Mouse (Mus musculus): ENCODE results near the gene Shb. TPM values are rescaled to one million over a fixed set of nuclear protein-coding genes. Genes with fewer than 3 reads are reported as not detected.

The Shb gene
- polyA plus RNA-seq, 2 experiments = 5.0 to 8.8 TPM

- Histone ChIP-seq H3K36me3 (replicated peaks; ENCODE audit: control insufficient read depth, insufficient read depth, low read depth) (no peaks in the 10 kb centered on the region), H3K9ac (replicated peaks) (no peak overlapping the region), H3K4me2 (ENCODE audit: low read depth) (no peak overlapping the region), H3K27me3 (ENCODE audit: control insufficient read depth, insufficient read depth, low read length) (no peaks in the 10 kb centered on the region), H3K4me3 (ENCODE audit: insufficient read depth in 1 of 2, low read depth in 2 of 2, low read length in 2 of 2) (no peak overlapping the region), H3K4me1 (replicated peaks; ENCODE audit: control insufficient read depth in 2 of 2, insufficient read depth in 2 of 2, low read length in 1 of 2) (peaks cover 21 to 28% of the 10 kb centered on the region in 2 experiments), H3K9me3 (ENCODE audit: control insufficient read depth, low read length) (no peaks in the 10 kb centered on the region), H3K27ac (no peak overlapping the region)
- TF ChIP-seq EP300 (IDR thresholded peaks at IDR 0.05; ENCODE audit: low read depth) (no peak), CTCF (IDR thresholded peaks at IDR 0.05; ENCODE audit: low read depth) (no peak)
- no peak for DNase-seq (ENCODE audit: low read depth in 3 of 3, low spot score in 3 of 3)
- 83% methylated on average over 9 of the region's 9 CpGs for WGBS (ENCODE audit: insufficient replicate concordance)
- no peak for ATAC-seq (ENCODE audit: insufficient read depth)
Measured at GRCm38 (mm10) chr4:45464941-45465340, 67.3 kb downstream of the Shb start.

GRCm38 (mm10) chr4:45464528-45464927, 67.7 kb downstream of the Shb start:
- Histone ChIP-seq H3K4me1 (replicated peaks; ENCODE audit: control insufficient read depth in 2 of 2, insufficient read depth in 2 of 2, low read length in 1 of 2) (peaks cover 21 to 28% of the 10 kb centered on the region in 2 experiments), H3K27ac (no peak overlapping the region), H3K9ac (replicated peaks) (no peak overlapping the region), H3K9me3 (ENCODE audit: control insufficient read depth, low read length) (no peaks in the 10 kb centered on the region), H3K27me3 (ENCODE audit: control insufficient read depth, insufficient read depth, low read length) (no peaks in the 10 kb centered on the region), H3K4me3 (ENCODE audit: insufficient read depth in 1 of 2, low read depth in 2 of 2, low read length in 2 of 2) (no peak overlapping the region), H3K4me2 (ENCODE audit: low read depth) (no peak overlapping the region), H3K36me3 (replicated peaks; ENCODE audit: control insufficient read depth, insufficient read depth, low read depth) (no peaks in the 10 kb centered on the region)
- DNase-seq (ENCODE audit: low read depth in 3 of 3, low spot score in 3 of 3) (no peak), ATAC-seq (ENCODE audit: insufficient read depth) (no peak)
- TF ChIP-seq CTCF (IDR thresholded peaks at IDR 0.05; ENCODE audit: low read depth) (no peak), EP300 (IDR thresholded peaks at IDR 0.05; ENCODE audit: low read depth) (no peak)
- WGBS (ENCODE audit: insufficient replicate concordance) = 78% methylated on average over 12 of the region's 12 CpGs

- Histone ChIP-seq H3K4me1 (replicated peaks; ENCODE audit: control insufficient read depth in 2 of 2, insufficient read depth in 2 of 2, low read length in 1 of 2) (peaks cover 21 to 28% of the 10 kb centered on the region in 2 experiments), H3K4me3 (ENCODE audit: insufficient read depth in 1 of 2, low read depth in 2 of 2, low read length in 2 of 2) (no peak overlapping the region), H3K4me2 (ENCODE audit: low read depth) (no peak overlapping the region), H3K36me3 (replicated peaks; ENCODE audit: control insufficient read depth, insufficient read depth, low read depth) (no peaks in the 10 kb centered on the region), H3K9me3 (ENCODE audit: control insufficient read depth, low read length) (no peaks in the 10 kb centered on the region), H3K27ac (no peak overlapping the region), H3K27me3 (ENCODE audit: control insufficient read depth, insufficient read depth, low read length) (no peaks in the 10 kb centered on the region), H3K9ac (replicated peaks) (no peak overlapping the region)
- 77% methylated on average over 3 of the region's 3 CpGs for WGBS (ENCODE audit: insufficient replicate concordance)
- TF ChIP-seq EP300 (IDR thresholded peaks at IDR 0.05; ENCODE audit: low read depth) (no peak), CTCF (IDR thresholded peaks at IDR 0.05; ENCODE audit: low read depth) (no peak)
- ATAC-seq (ENCODE audit: insufficient read depth) = no peak
- no peak for DNase-seq (ENCODE audit: low read depth in 3 of 3, low spot score in 3 of 3)
Measured at GRCm38 (mm10) chr4:45464123-45464522, 68.1 kb downstream of the Shb start.

- no peak overlapping the region for H3K4me3 ChIP-seq (ENCODE audit: insufficient read depth in 1 of 2, low read depth in 2 of 2, low read length in 2 of 2)
- 26% methylated on average over 5 of the region's 5 CpGs for WGBS (ENCODE audit: insufficient replicate concordance)
- no peak overlapping the region; the same call in 1 of the 2 replicates for H3K27ac ChIP-seq
- ATAC-seq (ENCODE audit: insufficient read depth) = peak; percentile 95
- TF ChIP-seq CTCF (IDR thresholded peaks at IDR 0.05; ENCODE audit: low read depth) (peak; percentile 86), EP300 (IDR thresholded peaks at IDR 0.05; ENCODE audit: low read depth) (peak; percentile 88)
- H3K36me3 ChIP-seq (replicated peaks; ENCODE audit: control insufficient read depth, insufficient read depth, low read depth) = peaks cover 3% of the 10 kb centered on the region; the same call in 1 of the 2 replicates
- no peak overlapping the region for H3K4me2 ChIP-seq (ENCODE audit: low read depth)
- H3K4me1 ChIP-seq (replicated peaks; ENCODE audit: control insufficient read depth in 2 of 2, insufficient read depth in 2 of 2, low read length in 1 of 2) = peaks cover 21 to 26% of the 10 kb centered on the region in 2 experiments
- DNase-seq (ENCODE audit: low read depth in 3 of 3, low spot score in 3 of 3) = peak; percentile 65 to 75 (median 72)
- H3K9me3 ChIP-seq (ENCODE audit: control insufficient read depth, low read length) = no peaks in the 10 kb centered on the region
- H3K9ac ChIP-seq (replicated peaks) = 0 out of 2 replicates have a peak overlapping the region, but pooled peaks have one; percentile 12
- no peaks in the 10 kb centered on the region for H3K27me3 ChIP-seq (ENCODE audit: control insufficient read depth, insufficient read depth, low read length)
Measured at GRCm38 (mm10) chr4:45462628-45463027, 69.6 kb downstream of the Shb start.

DNA sequence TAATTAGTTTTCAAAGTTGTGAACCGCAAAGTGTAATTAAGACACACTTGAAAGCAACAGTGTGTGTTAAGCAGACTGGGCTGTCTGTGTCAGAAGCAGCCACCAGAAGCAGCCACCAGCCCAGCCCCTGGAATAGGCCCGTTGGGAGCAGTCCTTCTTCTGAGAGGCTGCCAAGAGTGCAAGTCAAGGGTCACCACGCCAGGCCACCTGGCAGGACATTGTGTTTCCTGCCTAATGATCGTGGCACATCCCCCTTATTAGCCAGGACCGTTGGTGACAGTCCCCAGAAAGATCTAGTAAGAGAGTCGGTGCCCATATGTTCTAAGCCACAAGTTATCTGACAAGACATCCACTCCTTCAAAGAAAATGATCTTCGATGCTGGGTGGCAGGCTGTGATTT, 70.6 kb downstream of the Shb start:
- 44% methylated on average over 7 of the region's 7 CpGs for WGBS (ENCODE audit: insufficient replicate concordance)
- H3K4me3 ChIP-seq (ENCODE audit: insufficient read depth in 1 of 2, low read depth in 2 of 2, low read length in 2 of 2) = no peak overlapping the region
- peaks cover 21 to 22% of the 10 kb centered on the region in 2 experiments for H3K4me1 ChIP-seq (replicated peaks; ENCODE audit: control insufficient read depth in 2 of 2, insufficient read depth in 2 of 2, low read length in 1 of 2)
- no peak overlapping the region for H3K4me2 ChIP-seq (ENCODE audit: low read depth)
- TF ChIP-seq EP300 (IDR thresholded peaks at IDR 0.05; ENCODE audit: low read depth) = no peak
- no peak for TF ChIP-seq CTCF (IDR thresholded peaks at IDR 0.05; ENCODE audit: low read depth)
- peaks cover 3% of the 10 kb centered on the region; the same call in 1 of the 2 replicates for H3K36me3 ChIP-seq (replicated peaks; ENCODE audit: control insufficient read depth, insufficient read depth, low read depth)
- H3K9ac ChIP-seq (replicated peaks) = no peak overlapping the region; the same call in 1 of the 2 replicates
- no peaks in the 10 kb centered on the region for H3K27me3 ChIP-seq (ENCODE audit: control insufficient read depth, insufficient read depth, low read length)
- H3K9me3 ChIP-seq (ENCODE audit: control insufficient read depth, low read length) = no peaks in the 10 kb centered on the region
- no peak for DNase-seq (ENCODE audit: low read depth in 3 of 3, low spot score in 3 of 3)
- ATAC-seq (ENCODE audit: insufficient read depth) = no peak
- H3K27ac ChIP-seq = no peak overlapping the region
